Mouse (Mus musculus): Measurements from ENCODE around the gene Ppm1l. TPM values are rescaled to one million over a fixed set of nuclear protein-coding genes. Genes with fewer than 3 reads are reported as not detected.
A peak's percentile ranks its signal among the peaks of the same experiment; 100 is the strongest.

The Ppm1l gene
- total and polyA plus RNA-seq, 2 experiments from 2014 or later: 20.1 to 31.8 TPM

DNA sequence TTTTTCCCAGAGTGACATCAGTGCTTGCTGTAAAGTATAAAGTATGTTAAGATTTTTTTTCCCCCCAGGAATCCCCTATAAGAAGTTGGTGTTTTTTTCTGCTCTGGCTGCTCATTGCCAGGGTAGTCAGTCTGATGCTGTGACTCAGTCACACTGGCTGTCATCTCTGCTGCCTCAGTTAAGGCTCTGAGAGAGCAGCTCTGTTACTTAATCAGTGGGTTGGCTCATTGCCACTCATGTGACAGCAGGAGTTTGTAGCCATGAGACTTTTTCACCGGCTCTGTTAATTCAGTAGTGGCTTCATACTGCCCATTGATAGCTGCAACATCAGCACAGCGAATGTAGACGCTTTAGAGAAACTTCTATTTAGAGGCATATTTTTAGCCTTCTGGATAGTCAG, 163.3 kb downstream of the Ppm1l start:
- no peak overlapping the region for H3K9ac ChIP-seq (replicated peaks; ENCODE audit: low read length, poor library complexity, severe bottlenecking)
- H3K27me3 ChIP-seq (ENCODE audit: insufficient read depth, low read length): no peaks in the 10 kb centered on the region
- no peak overlapping the region for H3K4me2 ChIP-seq (ENCODE audit: low read depth, low read length, poor library complexity, severe bottlenecking)
- no peaks in the 10 kb centered on the region for H3K9me3 ChIP-seq (ENCODE audit: low read length)
- DNase-seq (ENCODE audit: low spot score): peak; percentile 65
- no peak overlapping the region for H3K27ac ChIP-seq (ENCODE audit: low read depth, low read length)
- H3K4me1 ChIP-seq (ENCODE audit: insufficient read depth, low read length): no peaks in the 10 kb centered on the region
- ATAC-seq (ENCODE audit: low FRiP score): no peak
- TF ChIP-seq CTCF (IDR thresholded peaks at IDR 0.05): no peak
- no peak overlapping the region for H3K4me3 ChIP-seq (ENCODE audit: low read depth, low read length)
- 68% methylated on average over 3 of the region's 3 CpGs for WGBS
- no peaks in the 10 kb centered on the region for H3K36me3 ChIP-seq (ENCODE audit: insufficient read depth, low read length)

DNA sequence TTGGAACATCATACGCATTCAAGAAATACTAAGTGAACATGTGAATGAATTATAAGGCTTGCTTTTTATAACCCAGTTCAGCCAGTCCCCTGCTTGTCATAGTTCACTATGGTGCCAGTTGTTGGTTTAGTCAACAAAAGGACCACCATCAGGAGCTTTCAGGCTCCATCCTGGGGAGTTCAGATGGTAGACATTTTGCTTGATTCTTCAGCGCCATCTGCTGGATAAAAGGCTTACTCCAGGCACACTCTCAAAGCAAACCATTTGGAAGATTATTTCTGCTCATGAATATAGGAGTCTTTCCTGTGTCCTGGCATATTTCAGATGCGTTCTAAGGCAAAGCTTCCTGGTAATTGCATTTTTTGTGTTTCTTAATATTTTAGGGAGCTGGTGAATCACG, 165.2 kb downstream of the Ppm1l start:
- DNase-seq (ENCODE audit: low spot score) (peak; percentile 87), ATAC-seq (ENCODE audit: low FRiP score) (peak; percentile 74; the same call in 1 of the 2 replicates)
- Histone ChIP-seq H3K27ac (ENCODE audit: low read depth, low read length) (no peak overlapping the region), H3K4me1 (ENCODE audit: insufficient read depth, low read length) (no peaks in the 10 kb centered on the region), H3K4me2 (ENCODE audit: low read depth, low read length, poor library complexity, severe bottlenecking) (no peak overlapping the region), H3K36me3 (ENCODE audit: insufficient read depth, low read length) (no peaks in the 10 kb centered on the region), H3K9me3 (ENCODE audit: low read length) (no peaks in the 10 kb centered on the region), H3K9ac (replicated peaks; ENCODE audit: low read length, poor library complexity, severe bottlenecking) (no peak overlapping the region), H3K4me3 (ENCODE audit: low read depth, low read length) (no peak overlapping the region), H3K27me3 (ENCODE audit: insufficient read depth, low read length) (no peaks in the 10 kb centered on the region)
- WGBS: 31% methylated on average over 4 of the region's 4 CpGs
- TF ChIP-seq CTCF (IDR thresholded peaks at IDR 0.05): peak; percentile 92

DNA sequence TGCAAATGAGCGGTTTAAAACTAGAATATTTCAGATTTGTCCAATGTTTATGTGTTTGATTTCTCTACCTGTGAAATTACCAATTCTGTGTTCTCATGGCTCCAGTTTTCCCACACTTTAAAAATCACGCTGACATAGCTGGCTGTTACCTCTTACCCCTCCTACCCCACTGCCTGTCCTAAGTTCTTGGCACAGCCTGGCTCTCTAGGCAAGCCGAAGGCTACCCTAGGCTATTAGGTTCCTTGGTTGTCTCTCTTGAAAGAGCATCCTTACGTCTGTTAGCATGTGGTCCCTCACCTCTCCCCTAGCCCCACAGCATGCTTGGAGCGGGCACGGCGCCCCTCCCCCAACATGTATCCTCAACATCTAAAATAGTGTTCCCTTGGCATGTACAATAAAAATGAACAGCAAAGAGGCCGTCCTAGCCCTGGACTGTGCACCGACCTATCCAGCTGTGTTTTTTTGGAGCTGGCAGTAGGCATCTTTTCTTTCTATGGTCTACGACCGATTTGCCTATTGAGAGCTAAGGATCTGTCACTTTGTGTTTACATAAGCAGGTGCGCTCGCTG, 167.4 kb downstream of the Ppm1l start:
- H3K36me3 ChIP-seq (ENCODE audit: insufficient read depth, low read length): no peaks in the 10 kb centered on the region
- H3K27me3 ChIP-seq (ENCODE audit: insufficient read depth, low read length): no peaks in the 10 kb centered on the region
- H3K4me3 ChIP-seq (ENCODE audit: low read depth, low read length): no peak overlapping the region
- H3K27ac ChIP-seq (ENCODE audit: low read depth, low read length): no peak overlapping the region
- H3K4me2 ChIP-seq (ENCODE audit: low read depth, low read length, poor library complexity, severe bottlenecking): no peak overlapping the region
- 83% methylated on average over 13 of the region's 13 CpGs for WGBS
- no peak overlapping the region for H3K9ac ChIP-seq (replicated peaks; ENCODE audit: low read length, poor library complexity, severe bottlenecking)
- DNase-seq (ENCODE audit: low spot score): no peak
- no peaks in the 10 kb centered on the region for H3K9me3 ChIP-seq (ENCODE audit: low read length)
- no peak for ATAC-seq (ENCODE audit: low FRiP score)
- H3K4me1 ChIP-seq (ENCODE audit: insufficient read depth, low read length): no peaks in the 10 kb centered on the region
- no peak for TF ChIP-seq CTCF (IDR thresholded peaks at IDR 0.05)

DNA sequence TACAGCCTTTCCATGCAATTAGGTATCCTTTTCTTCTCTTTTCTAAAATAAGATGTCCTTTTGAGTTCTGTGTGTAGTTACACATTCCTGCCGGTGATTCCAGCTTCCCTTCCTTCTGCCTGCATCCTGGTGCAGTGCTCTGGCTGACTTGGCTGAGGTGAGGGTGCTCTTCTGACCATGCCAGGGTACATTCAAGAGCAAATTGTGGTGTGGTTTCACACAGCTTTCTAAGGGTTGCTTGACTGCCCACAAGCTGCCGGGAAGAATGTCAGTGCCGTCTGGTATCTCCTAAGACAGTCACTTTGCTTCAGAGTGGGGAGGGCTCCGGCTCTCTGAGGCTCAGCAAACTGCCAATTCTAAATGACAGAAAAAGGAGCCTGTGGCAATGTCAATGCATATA, 167.9 kb downstream of the Ppm1l start:
- Histone ChIP-seq H3K9ac (replicated peaks; ENCODE audit: low read length, poor library complexity, severe bottlenecking) (no peak overlapping the region), H3K27ac (ENCODE audit: low read depth, low read length) (no peak overlapping the region), H3K9me3 (ENCODE audit: low read length) (no peaks in the 10 kb centered on the region), H3K4me1 (ENCODE audit: insufficient read depth, low read length) (no peaks in the 10 kb centered on the region), H3K4me3 (ENCODE audit: low read depth, low read length) (no peak overlapping the region), H3K4me2 (ENCODE audit: low read depth, low read length, poor library complexity, severe bottlenecking) (no peak overlapping the region), H3K36me3 (ENCODE audit: insufficient read depth, low read length) (no peaks in the 10 kb centered on the region), H3K27me3 (ENCODE audit: insufficient read depth, low read length) (no peaks in the 10 kb centered on the region)
- ATAC-seq (ENCODE audit: low FRiP score) (no peak), DNase-seq (ENCODE audit: low spot score) (no peak)
- 68% methylated on average over 4 of the region's 4 CpGs for WGBS
- TF ChIP-seq CTCF (IDR thresholded peaks at IDR 0.05): no peak

DNA sequence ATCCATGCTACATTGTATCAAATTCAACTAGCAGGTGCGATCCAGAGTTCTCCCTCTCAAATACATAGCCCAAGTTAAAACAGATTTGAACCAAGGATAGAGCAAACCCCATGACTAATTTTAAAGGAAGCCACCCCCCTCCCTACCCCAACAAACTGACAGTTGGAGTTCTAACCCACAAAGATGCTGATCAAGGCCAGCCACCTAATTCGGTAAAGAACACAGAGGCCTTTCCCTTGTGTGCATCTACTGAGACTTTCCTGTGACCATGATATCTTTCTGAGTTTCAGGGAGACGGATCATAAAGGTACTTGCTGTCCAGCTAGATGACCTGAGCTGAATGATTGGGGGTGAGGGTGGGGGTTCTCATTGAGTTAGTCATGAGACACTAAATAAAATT, 168.7 kb downstream of the Ppm1l start:
- Histone ChIP-seq H3K27ac (ENCODE audit: low read depth, low read length) (no peak overlapping the region), H3K4me1 (ENCODE audit: insufficient read depth, low read length) (0 out of 2 replicates have a peak, but pooled peaks cover 3% of the 10 kb centered on the region), H3K27me3 (ENCODE audit: insufficient read depth, low read length) (no peaks in the 10 kb centered on the region), H3K36me3 (ENCODE audit: insufficient read depth, low read length) (no peaks in the 10 kb centered on the region), H3K9ac (replicated peaks; ENCODE audit: low read length, poor library complexity, severe bottlenecking) (no peak overlapping the region), H3K4me2 (ENCODE audit: low read depth, low read length, poor library complexity, severe bottlenecking) (no peak overlapping the region), H3K4me3 (ENCODE audit: low read depth, low read length) (no peak overlapping the region), H3K9me3 (ENCODE audit: low read length) (no peaks in the 10 kb centered on the region)
- ATAC-seq (ENCODE audit: low FRiP score): no peak
- DNase-seq (ENCODE audit: low spot score): no peak
- no peak for TF ChIP-seq CTCF (IDR thresholded peaks at IDR 0.05)
- WGBS: 92% methylated on average over 3 of the region's 3 CpGs

DNA sequence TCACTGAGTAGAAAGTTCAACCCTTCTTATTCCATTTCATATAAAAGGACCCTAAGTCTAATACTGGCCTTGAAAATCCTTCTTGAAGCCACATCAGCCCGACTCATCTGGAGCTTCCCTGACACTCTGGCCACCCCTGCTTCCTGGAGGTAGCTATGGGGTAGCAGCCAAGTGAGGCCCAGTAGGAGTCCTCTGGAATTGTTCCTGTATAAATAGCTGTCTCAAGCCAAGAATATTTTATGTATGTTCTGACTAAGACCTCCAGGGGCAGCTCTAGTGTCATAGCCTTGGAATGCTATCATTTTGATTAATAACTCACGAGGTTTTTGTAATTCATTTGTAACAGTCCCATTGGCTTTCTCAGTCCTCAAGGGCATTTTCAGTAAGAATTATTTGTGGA, 169.1 kb downstream of the Ppm1l start:
- H3K4me1 ChIP-seq (ENCODE audit: insufficient read depth, low read length): 0 out of 2 replicates have a peak, but pooled peaks cover 3% of the 10 kb centered on the region
- 0 out of 2 replicates have a peak, but pooled peaks have one; percentile 7 for TF ChIP-seq CTCF (IDR thresholded peaks at IDR 0.05)
- H3K27ac ChIP-seq (ENCODE audit: low read depth, low read length): no peak overlapping the region
- no peak overlapping the region for H3K9ac ChIP-seq (replicated peaks; ENCODE audit: low read length, poor library complexity, severe bottlenecking)
- no peaks in the 10 kb centered on the region for H3K36me3 ChIP-seq (ENCODE audit: insufficient read depth, low read length)
- H3K4me3 ChIP-seq (ENCODE audit: low read depth, low read length): no peak overlapping the region
- ATAC-seq (ENCODE audit: low FRiP score): no peak
- no peaks in the 10 kb centered on the region for H3K27me3 ChIP-seq (ENCODE audit: insufficient read depth, low read length)
- DNase-seq (ENCODE audit: low spot score): no peak
- H3K4me2 ChIP-seq (ENCODE audit: low read depth, low read length, poor library complexity, severe bottlenecking): no peak overlapping the region
- H3K9me3 ChIP-seq (ENCODE audit: low read length): no peaks in the 10 kb centered on the region
- 67% methylated on average over 2 of the region's 2 CpGs for WGBS
